8 mouse cellular contexts compared by ENCODE assay signal in the genomic region with DNA sequence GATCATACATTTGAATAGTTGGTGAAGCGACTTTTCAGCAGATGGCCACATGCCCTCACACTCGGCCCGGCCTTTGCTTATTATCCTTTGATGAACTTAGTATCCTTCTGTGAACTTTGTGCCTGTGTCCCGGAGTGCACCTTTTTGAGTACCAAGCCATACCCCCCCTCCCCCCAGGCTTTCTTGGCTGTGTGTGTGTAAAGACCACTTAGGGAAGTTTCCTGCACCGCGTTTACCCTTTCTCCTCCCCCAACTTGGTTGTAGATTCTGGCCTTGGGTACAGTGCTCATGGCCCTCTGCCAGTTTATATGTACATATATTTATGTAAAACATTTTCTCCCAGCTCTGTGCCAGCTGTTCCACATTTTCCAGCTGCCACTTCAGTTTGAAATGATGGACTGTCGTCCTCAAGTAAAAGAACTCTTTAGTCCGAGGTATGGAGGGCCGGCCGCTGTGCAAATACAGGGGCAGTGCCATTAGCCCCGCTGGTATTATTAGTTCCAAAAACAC. TPM values are rescaled to one million over a fixed set of nuclear protein-coding genes. Genes with fewer than 3 reads are reported as not detected.
DNase-seq lines count a peak whose midpoint lies in the region; ATAC-seq and TF ChIP-seq lines count a peak whose summit lies in the region.

No protein-coding gene starts in this region.

- H3K4me1 ChIP-seq in hindbrain, embryonic 11.5 days (replicated peaks; ENCODE audit: control insufficient read depth, insufficient read depth, low read length): no peaks in the 10 kb centered on the region; the same call in none of the 2 replicates
- peaks cover 24% of the 10 kb centered on the region for H3K4me1 ChIP-seq in lung, embryonic 16.5 days (replicated peaks; ENCODE audit: control insufficient read depth, insufficient read depth, low read length)
- H3K4me1 ChIP-seq in stomach, postnatal 0 days (replicated peaks; ENCODE audit: control insufficient read depth, insufficient read depth): 0 out of 2 replicates have a peak, but pooled peaks cover 2% of the 10 kb centered on the region

- peak; percentile 13 for DNase-seq in adrenal gland, postnatal 14 days
- no peak for DNase-seq in adrenal gland, adult 8-10 months
- DNase-seq in brain, embryonic 14.5 days (ENCODE audit: low read depth): peak; percentile 74
- peak; percentile 65 for DNase-seq in hindbrain, embryonic 11.5 days (ENCODE audit: low spot score)
- DNase-seq in stomach, postnatal 0 days (ENCODE audit: low spot score): peak; percentile 19
- no peak for DNase-seq in spleen, postnatal 36 days (ENCODE audit: low spot score in 2 of 2)

- H3K36me3 ChIP-seq in hindbrain, embryonic 11.5 days (ENCODE audit: control insufficient read depth, insufficient read depth, low read length): no peaks in the 10 kb centered on the region
- H3K36me3 ChIP-seq in lung, embryonic 16.5 days (ENCODE audit: control insufficient read depth, insufficient read depth, low read length): no peaks in the 10 kb centered on the region
- no peaks in the 10 kb centered on the region for H3K36me3 ChIP-seq in stomach, postnatal 0 days (ENCODE audit: control insufficient read depth, insufficient read depth, low read length)

- H3K4me2 ChIP-seq in hindbrain, embryonic 11.5 days (replicated peaks; ENCODE audit: low read depth, low read length): peak overlapping the region; percentile 81
- peak overlapping the region; percentile 58 for H3K4me2 ChIP-seq in lung, embryonic 16.5 days (ENCODE audit: low read depth, low read length)
- peak overlapping the region; percentile 82 for H3K4me2 ChIP-seq in stomach, postnatal 0 days (replicated peaks; ENCODE audit: low read depth)

- peak overlapping the region; percentile 97 for H3K27ac ChIP-seq in hindbrain, embryonic 11.5 days (ENCODE audit: low read depth, low read length)
- H3K27ac ChIP-seq in lung, embryonic 16.5 days (ENCODE audit: low read length): peak overlapping the region; percentile 98
- H3K27ac ChIP-seq in stomach, postnatal 0 days (replicated peaks): peak overlapping the region; percentile 96

- TF ChIP-seq EP300 in stomach, postnatal 0 days (optimal IDR thresholded peaks at IDR 0.05): no peak

- H3K27me3 ChIP-seq in hindbrain, embryonic 11.5 days (ENCODE audit: control insufficient read depth, insufficient read depth, low read length): no peaks in the 10 kb centered on the region; the same call in 1 of the 2 replicates
- H3K27me3 ChIP-seq in lung, embryonic 16.5 days (ENCODE audit: control insufficient read depth, insufficient read depth, low read depth, low read length): no peaks in the 10 kb centered on the region
- H3K27me3 ChIP-seq in stomach, postnatal 0 days (ENCODE audit: control insufficient read depth, insufficient read depth, low read length): no peaks in the 10 kb centered on the region

- WGBS in hindbrain, embryonic 11.5 days: under 1% methylated on average over 11 of the region's 11 CpGs
- under 1% methylated on average over 11 of the region's 11 CpGs for WGBS in lung, embryonic 16.5 days
- 4% methylated on average over 11 of the region's 11 CpGs for WGBS in stomach, postnatal 0 days

- H3K9ac ChIP-seq in hindbrain, embryonic 11.5 days (ENCODE audit: low read depth, low read length): peak overlapping the region; percentile 97
- peak overlapping the region; percentile 95 for H3K9ac ChIP-seq in lung, embryonic 16.5 days (ENCODE audit: low read length)
- H3K9ac ChIP-seq in stomach, postnatal 0 days (ENCODE audit: low read length): peak overlapping the region; percentile 85

- H3K9me3 ChIP-seq in hindbrain, embryonic 11.5 days (ENCODE audit: control insufficient read depth, low read length): no peaks in the 10 kb centered on the region
- no peaks in the 10 kb centered on the region for H3K9me3 ChIP-seq in lung, embryonic 16.5 days (ENCODE audit: control insufficient read depth, low read length)
- no peaks in the 10 kb centered on the region for H3K9me3 ChIP-seq in stomach, postnatal 0 days (ENCODE audit: control insufficient read depth, low read length)

- peak overlapping the region; percentile 88 for H3K4me3 ChIP-seq in hindbrain, embryonic 11.5 days (ENCODE audit: low read depth, low read length)
- H3K4me3 ChIP-seq in lung, embryonic 16.5 days (ENCODE audit: low read length): peak overlapping the region; percentile 95
- H3K4me3 ChIP-seq in stomach, postnatal 0 days (ENCODE audit: low read depth, low read length): peak overlapping the region; percentile 84

- TF ChIP-seq POLR2A in brain, embryonic 14.5 days (IDR thresholded peaks at IDR 0.05; ENCODE audit: borderline replicate concordance, extremely low read depth, insufficient read depth, insufficient read length, poor library complexity, severe bottlenecking): no peak

- no peak for TF ChIP-seq CTCF in brain, embryonic 14.5 days (IDR thresholded peaks at IDR 0.05; ENCODE audit: borderline replicate concordance, extremely low read depth, insufficient read depth, insufficient read length)
- no peak for TF ChIP-seq CTCF in stomach, postnatal 0 days (IDR thresholded peaks at IDR 0.05; ENCODE audit: low read depth)

- ATAC-seq in hindbrain, embryonic 11.5 days (ENCODE audit: low FRiP score): no peak
- ATAC-seq in lung, embryonic 16.5 days (ENCODE audit: low read depth): peak; percentile 20
- no peak for ATAC-seq in stomach, postnatal 0 days (ENCODE audit: low FRiP score, low TSS enrichment)
- no peak for ATAC-seq in frontal cortex, adult (ENCODE audit: low TSS enrichment)

RNA-seq across cellular contexts. Expression of a gene that starts 1.8 kb away (rescaled TPM):
- total RNA-seq in adrenal gland, postnatal 14 days (2021): 9.5 and 9.6 TPM in 2 replicates
- total RNA-seq in adrenal gland, adult 8-10 months (2022): 1 to 10 TPM; 4.4 to 7.1 (median 5.9) TPM
- polyA plus RNA-seq in brain, embryonic 14.5 days (2012; rRNA removed): 10.3 and 12.5 TPM in 2 replicates
- 31.0 and 34.5 TPM in 2 replicates for polyA plus RNA-seq in hindbrain, embryonic 11.5 days (2014; fragmentation: Nextera tagmentation; extraction: Ambion mirVana)
- polyA plus RNA-seq in lung, embryonic 16.5 days (2015; fragmentation: Nextera tagmentation; extraction: Ambion mirVana): 13.6 and 13.8 TPM in 2 replicates
- 4.9 and 5.0 TPM in 2 replicates for polyA plus RNA-seq in stomach, postnatal 0 days (2015; fragmentation: Nextera tagmentation; extraction: Ambion mirVana)

Comparison
In these comparisons a context has a peak if more than half of its experiments do, and no peak if none do; other contexts are left out.
1. DNase-seq: peak in adrenal gland, postnatal 14 days (single experiment), brain, embryonic 14.5 days (single experiment), hindbrain, embryonic 11.5 days (single experiment) and stomach, postnatal 0 days (single experiment); none in adrenal gland, adult 8-10 months (single experiment) and spleen, postnatal 36 days (0 of 2).
2. Peak in every context shown above with its lines, with median percentiles within 50 percentile points of each other: H3K27ac ChIP-seq, H3K4me2 ChIP-seq, H3K4me3 ChIP-seq and H3K9ac ChIP-seq.